Mouse (Mus musculus) kidney, postnatal 10 days (tissue): ENCODE results near the gene Vil1.
A peak's percentile ranks its signal among the peaks of the same experiment; 100 is the strongest.

Experiments used
- DNase-seq: peaks from one replicate; pipeline ENCODE4 v3.0.0; 2021; ENCODE audit warnings: mixed read lengths

Gene Vil1

DNA sequence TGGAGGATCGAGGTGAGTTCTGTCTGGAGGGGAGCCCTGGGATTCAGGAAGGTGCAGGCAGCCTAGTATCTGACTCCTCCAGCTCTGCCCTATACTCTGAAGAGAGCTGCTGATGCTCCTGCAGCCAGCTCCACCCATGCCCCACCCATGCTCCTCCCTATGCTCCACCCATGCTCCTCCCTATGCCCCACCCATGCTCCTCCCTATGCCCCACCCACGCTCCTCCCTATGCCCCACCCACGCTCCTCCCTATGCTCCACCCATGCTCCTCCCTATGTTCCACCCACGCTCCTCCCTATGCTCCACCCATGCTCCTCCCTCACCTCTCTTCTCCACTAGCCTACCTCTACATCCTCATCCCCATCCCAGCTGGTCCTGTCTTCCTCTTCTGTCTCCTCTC, 6.0 kb downstream of the Vil1 start:
- DNase-seq, result peak; percentile 66

DNA sequence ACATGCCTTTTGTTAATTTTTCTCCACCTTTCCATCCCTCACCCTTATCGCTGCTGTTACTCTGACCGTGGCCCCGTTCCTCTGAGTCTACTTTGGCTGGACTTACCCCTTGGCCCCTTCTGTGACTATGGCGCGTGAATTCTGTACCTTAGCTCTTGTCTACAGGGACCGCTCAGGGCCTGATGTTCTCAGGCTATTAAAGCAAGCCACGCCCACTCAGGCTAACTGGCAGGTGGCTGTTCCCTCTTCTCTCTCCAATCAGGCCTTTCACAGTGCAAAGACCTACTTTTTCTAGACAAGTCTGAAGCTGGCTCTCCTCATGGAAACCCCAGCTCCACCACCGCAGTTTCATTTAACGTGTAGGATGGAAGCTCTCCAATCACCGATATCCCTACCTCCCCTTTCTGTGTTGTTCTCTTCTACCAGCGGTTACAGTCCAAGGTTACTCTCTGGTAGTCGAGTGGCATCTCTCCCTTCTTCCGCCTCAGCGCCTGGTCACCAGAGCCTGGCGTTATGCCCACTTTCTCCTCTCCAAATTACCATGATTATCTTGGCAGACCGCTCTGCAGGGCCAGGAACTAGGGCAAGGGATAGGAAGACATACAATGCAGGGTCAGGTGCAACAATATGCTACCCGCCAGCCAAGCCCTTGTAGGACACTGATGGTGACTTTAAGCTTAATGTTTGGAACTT, 9.7 kb downstream of the Vil1 start:
- peak; percentile 50 for DNase-seq

DNA sequence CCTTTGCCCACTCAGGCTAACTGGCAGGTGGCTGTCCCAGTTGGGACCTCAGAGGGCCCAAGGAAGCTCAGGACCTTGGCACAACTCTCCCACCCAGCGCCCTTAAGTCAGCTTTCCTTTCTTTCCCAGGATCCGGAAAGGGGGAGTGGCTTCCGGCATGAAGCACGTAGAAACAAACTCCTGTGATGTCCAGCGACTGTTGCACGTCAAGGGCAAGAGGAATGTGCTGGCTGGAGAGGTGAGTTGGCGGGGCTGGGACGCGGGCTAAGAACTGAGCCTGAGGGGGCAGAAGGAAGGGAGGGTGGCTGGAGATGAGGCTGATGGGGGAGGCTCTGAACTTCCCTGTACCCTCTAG, 10.2 kb downstream of the Vil1 start:
- DNase-seq, result peak; percentile 26

DNA sequence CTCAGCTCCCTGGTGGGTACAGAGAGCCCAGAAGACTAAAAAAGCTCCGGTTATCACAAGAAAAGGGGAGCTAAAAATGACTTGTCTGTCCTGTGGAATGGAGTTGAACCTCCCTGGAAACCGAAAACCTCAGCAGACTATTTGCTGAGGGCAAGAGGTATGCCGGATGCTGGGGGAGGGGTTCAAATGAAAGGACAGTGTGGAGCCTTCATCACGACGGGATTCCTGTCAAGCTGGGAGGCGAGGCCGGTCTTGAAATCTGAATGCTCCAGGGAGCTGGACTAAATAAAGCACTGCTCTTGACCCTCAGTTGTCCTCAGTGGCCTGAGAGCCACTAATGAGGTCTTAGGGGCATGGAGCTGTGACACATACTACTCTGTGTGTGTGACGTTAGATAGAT, 14.0 kb downstream of the Vil1 start:
- DNase-seq, result no peak

DNA sequence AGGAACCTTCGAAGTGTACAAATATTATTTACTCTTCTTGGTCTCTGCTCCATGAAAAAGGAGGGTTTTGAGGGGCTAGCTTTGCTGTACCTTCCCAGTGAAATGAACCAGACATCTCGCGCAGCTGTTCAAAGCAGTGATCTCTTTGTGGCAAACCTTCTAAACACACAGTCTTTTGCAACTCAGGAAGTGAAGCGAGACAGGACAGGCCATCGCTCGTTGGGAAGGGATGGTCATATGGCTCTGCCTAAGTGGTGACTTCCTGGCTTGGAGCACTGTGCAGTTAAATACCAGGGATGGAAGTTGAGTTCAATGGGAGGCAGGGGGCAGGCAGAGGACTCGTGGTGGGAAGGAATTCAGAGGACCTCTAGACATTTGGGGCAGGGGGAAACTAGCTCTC, 16.7 kb downstream of the Vil1 start:
- DNase-seq, result no peak

DNA sequence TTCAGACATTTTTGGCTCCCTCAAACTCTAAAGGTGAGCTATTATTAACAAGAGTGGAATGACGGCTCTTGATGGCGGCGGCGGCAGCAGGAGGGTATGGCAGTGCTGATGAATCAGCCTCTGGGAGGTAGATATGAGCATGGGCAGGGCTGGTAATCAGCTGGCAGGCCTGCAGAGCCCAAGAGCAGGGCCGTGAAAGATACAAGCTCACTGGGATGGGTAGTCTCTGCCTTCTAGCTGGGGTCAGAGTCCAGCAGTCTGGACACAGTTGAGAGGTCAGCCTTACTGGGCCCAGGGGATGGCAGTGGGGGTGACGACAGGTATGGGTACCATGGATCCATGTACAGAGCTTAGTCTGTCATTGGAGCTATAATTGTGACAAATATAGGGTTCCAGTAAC, 24.0 kb downstream of the Vil1 start:
- peak; percentile 31 for DNase-seq

DNA sequence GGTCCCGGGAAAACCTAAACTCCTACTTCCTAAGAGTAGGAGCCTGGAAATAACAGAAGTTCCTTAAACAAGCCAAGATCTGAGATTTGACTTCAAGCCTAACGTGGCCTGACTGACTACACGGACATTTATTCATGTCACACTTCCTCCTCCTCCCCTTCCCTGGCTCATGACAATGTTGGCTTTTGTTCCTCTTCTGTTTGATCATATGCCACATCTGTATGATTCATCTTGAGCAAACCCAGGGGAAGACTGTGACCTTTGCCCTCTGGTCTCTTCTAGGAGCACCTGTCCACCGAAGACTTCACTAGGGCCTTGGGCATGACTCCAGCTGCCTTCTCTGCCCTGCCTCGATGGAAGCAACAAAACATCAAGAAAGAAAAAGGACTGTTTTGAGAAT, 25.4 kb downstream of the Vil1 start:
- DNase-seq, result no peak

DNA sequence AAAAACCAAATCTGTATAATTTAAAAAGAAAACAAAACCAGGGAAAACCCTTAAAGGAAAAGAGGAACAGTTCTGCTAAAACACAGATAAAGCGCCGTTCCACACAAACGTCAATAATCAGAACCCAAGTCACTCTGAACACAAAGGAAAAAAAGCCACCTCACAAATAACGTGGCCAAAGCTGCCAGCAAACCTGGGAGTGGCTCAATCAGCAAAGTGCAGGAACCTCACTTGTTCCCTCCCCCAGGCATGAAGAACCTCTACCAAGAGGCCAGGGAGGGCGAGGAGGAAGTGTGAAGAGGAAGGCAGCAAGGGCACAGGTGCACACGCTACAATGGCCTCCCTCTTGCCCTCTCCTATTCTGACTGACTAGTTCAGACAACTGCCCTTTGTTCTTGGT, 26.4 kb downstream of the Vil1 start:
- DNase-seq, result no peak

DNA sequence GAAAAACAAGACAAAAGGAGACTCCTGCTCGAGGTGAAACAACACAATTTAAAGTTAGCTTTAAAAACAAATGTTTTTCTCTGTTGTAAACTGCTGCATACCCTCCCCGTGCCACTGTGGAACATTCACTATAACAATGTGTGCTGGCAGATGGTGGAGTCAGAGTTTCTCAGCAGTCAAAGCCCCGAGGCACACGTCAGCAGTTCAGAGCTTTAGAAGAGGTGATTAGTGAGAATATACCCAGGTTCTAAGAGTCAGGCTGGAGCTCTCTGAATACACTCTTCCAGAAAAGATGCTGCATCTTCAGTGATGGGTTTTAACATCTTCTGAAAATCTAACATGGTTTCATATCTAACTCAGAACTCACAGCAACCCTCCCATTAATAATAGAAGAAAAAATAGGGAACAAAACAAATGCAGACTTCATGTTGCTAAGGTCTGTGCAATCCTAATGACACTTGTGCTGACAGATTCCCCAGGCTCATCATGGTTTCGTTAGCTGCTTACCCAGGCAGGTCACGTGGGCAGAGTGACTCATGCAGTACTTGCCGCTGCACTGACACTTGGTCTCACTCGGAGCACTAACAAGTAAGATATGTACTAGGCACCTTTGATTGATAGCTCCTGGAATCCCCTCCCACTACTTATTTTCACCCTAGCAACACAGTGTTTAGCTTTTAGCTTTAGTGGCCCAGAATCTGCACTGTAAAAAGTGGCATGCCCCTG, 28.7 kb downstream of the Vil1 start:
- peak; percentile 28 for DNase-seq

DNA sequence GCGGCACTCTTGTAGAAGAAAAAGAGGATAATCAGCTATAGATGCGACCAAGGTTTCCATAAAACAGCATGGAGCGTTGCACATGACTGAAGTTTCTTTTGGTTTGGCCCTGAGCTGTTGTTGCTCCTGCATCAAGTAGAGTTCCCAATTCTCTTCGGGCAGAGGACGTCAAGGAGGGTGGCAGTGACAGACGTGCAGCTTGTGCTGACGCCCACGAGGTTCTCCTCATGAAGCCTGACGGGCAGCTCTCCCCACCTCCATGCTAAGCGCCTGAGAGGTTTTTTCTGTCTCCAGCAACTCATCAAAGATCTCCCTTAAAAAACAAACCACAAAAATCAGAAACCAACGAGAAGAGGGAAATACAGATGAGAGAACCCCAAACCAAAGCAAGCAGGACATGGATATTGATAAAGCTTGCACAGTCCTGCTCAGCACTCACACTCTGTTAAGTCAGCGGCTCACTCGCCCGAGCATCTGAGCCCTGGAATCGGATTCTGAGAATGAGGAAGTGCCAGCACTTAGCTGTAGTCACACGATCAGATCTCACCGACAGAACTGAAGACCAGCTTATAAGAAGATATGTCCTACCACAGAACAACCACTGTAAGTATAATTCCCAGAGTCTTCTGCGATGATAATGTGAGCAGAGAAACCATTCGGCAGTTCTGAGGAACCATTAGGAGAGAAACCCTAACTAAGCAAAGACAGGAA, 30.1 kb downstream of the Vil1 start:
- no peak for DNase-seq

DNA sequence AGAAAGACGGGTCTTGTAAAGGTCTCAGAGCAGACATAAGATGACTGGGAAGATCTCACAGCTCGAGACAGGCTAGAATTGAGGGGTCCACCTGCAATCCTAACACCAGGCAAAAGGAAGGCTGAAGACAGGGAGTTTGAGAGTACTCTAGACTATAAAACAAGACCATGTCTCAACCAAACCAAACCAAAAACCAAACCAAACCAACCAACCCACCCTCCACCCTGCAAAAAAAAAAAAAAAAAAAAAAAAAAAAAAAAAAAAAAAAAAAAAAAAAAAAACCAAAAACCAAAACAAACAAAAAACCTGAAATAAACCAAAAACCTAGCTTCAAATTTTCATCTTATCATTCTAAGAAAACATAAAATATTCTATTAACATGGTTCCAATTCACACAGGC, 35.4 kb downstream of the Vil1 start:
- DNase-seq, result no peak

DNA sequence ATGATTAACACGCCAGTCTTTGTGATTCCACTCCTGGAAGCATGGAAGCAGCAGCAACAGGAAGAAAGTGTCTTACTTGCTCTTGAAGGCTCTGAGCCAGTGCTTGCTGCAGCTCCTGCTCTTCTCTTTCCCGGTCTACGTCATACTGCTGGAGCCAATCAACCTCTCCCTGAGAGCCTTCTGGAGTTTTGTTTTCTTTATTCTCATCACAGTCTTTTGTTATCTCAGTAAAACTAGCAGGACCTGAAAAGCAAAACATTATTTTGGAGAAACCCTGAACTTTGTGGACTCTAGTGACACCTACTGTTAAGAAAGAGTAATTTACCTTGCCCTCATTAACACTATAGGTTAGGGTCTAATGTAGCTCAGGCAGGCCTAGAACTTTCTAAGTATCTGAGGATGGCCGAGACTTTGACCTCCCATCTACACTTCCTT, 43.5 kb downstream of the Vil1 start:
- DNase-seq, result peak; percentile 45

DNA sequence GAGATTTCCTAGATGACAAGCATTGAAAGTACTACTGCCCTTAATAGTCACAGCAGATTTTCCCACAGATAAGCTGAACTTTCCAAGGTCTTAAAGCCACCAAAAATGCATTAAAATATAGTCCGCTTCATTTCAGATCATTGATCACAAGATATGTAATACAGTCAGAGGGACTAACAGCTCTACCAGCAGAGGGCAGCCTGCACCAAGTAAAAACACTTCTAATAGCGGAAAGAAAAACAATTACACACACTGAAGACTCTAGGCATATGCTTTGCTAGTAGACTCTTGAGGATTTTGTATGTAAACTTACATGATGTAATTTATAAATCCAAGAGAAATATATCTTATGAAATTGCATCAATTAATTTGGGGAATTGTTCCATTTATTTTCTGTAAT, 51.1 kb downstream of the Vil1 start:
- DNase-seq, result peak; percentile 69
